Mouse (Mus musculus) MEL (cell line): ENCODE data around the gene Csmd2. TPM values are rescaled to one million over a fixed set of nuclear protein-coding genes. Genes with fewer than 3 reads are reported as not detected.
"Not testable (repeated sequence)": the region's sequence is repeated elsewhere in the genome, so short reads cannot be mapped to it uniquely, and the experiment has no call there.

ENCODE experiments used
- DNase-seq: peaks from one replicate; pipeline ENCODE4 v3.0.0; 2011; ENCODE audit warnings: low read depth, low spot score
- H3K27ac ChIP-seq: 2 replicates; pipeline ENCODE4 v1.5.1; 2012; ENCODE audit warnings: low read depth, mild to moderate bottlenecking, control low read depth, low read length, moderate library complexity; ENCODE audit not compliant: control insufficient read depth
- H3K27me3 ChIP-seq, 2 experiments: fragments of 150-350 bp in 1 of 2; sonication (generic) in 1 of 2; 2 replicates each; pipeline ENCODE4 v1.6.1; 2012; ENCODE audit warnings: low read length in 2 of 2, mild to moderate bottlenecking in 2 of 2, improper control_type of control experiment in 1 of 2, moderate library complexity in 1 of 2; ENCODE audit not compliant: insufficient read depth in 2 of 2, control insufficient read depth in 1 of 2
- H3K36me3 ChIP-seq, 2 experiments: 2 replicates each; pipeline ENCODE4 v1.6.1; 2012 to 2014; ENCODE audit warnings: low read length in 2 of 2, improper control_type of control experiment in 1 of 2, inconsistent platforms in 1 of 2, mild to moderate bottlenecking in 1 of 2; ENCODE audit not compliant: insufficient read depth in 2 of 2, control insufficient read depth in 1 of 2
- H3K4me1 ChIP-seq, 2 experiments: fragments of 150-350 bp in 1 of 2; sonication (generic) in 1 of 2; 2 replicates each; pipeline ENCODE4 v1.6.1; 2012; ENCODE audit warnings: low read length in 2 of 2, improper control_type of control experiment in 1 of 2, mild to moderate bottlenecking in 1 of 2; ENCODE audit not compliant: insufficient read depth in 2 of 2, control insufficient read depth in 1 of 2
- H3K4me3 ChIP-seq, 2 experiments: fragments of 150-350 bp in 1 of 2; sonication (generic) in 1 of 2; 2 replicates each; pipeline ENCODE4 v1.5.1; 2012; ENCODE audit warnings: low read depth in 2 of 2, low read length in 2 of 2, mild to moderate bottlenecking in 2 of 2, moderate library complexity in 2 of 2, control low read depth in 1 of 2, improper control_type of control experiment in 1 of 2; ENCODE audit not compliant: control insufficient read depth in 1 of 2, insufficient read depth in 1 of 2
- H3K79me2 ChIP-seq: 2 replicates; pipeline ENCODE4 v1.6.1; 2012; ENCODE audit warnings: mild to moderate bottlenecking, low read length, moderate library complexity; ENCODE audit not compliant: control insufficient read depth, poor library complexity, insufficient read depth
- H3K9ac ChIP-seq: 2 replicates; pipeline ENCODE4 v1.6.1; 2012; ENCODE audit warnings: low read depth, mild to moderate bottlenecking, control low read depth, low read length, moderate library complexity; ENCODE audit not compliant: control insufficient read depth, poor library complexity, severe bottlenecking
- H3K9me3 ChIP-seq: fragments of 150-350 bp; sonication (generic); replicated peaks from 2 replicates; pipeline ENCODE4 v1.6.1; 2012; ENCODE audit warnings: mild to moderate bottlenecking, low read length, improper control_type of control experiment, moderate library complexity; ENCODE audit not compliant: insufficient read depth
- BHLHE40 ChIP-seq: IDR thresholded peaks from 2 replicates; pipeline ENCODE4 v1.6.1; 2012; ENCODE audit warnings: low read depth, mild to moderate bottlenecking, inconsistent platforms, low read length, improper control_type of control experiment, borderline replicate concordance
- CHD2 ChIP-seq: IDR thresholded peaks from 2 replicates; pipeline ENCODE4 v1.6.1; 2011; ENCODE audit warnings: low read length, improper control_type of control experiment
- CTCF ChIP-seq, 3 experiments: IDR thresholded peaks in 2 of 3; conservative IDR thresholded peaks in 1 of 3; 2 replicates each; pipeline ENCODE4 v1.5.1; 2011 to 2012; ENCODE audit warnings: low read length in 3 of 3, low read depth in 2 of 3, mild to moderate bottlenecking in 2 of 3, improper control_type of control experiment in 1 of 3, inconsistent platforms in 1 of 3, mixed read lengths in 1 of 3, moderate library complexity in 1 of 3; ENCODE audit not compliant: control insufficient read depth in 1 of 3, insufficient read depth in 1 of 3, poor library complexity in 1 of 3, severe bottlenecking in 1 of 3
- EP300 ChIP-seq, 2 experiments: IDR thresholded peaks; 2 replicates each; pipeline ENCODE4 v1.6.1; 2011; ENCODE audit warnings: improper control_type of control experiment in 2 of 2, low read length in 2 of 2, low read depth in 1 of 2, mild to moderate bottlenecking in 1 of 2
- ETS1 ChIP-seq: IDR thresholded peaks from 2 replicates; pipeline ENCODE4 v1.6.1; 2012; ENCODE audit warnings: low read depth, mild to moderate bottlenecking, inconsistent platforms, low read length, improper control_type of control experiment, moderate library complexity
- MAFK ChIP-seq: IDR thresholded peaks from 2 replicates; pipeline ENCODE4 v1.6.1; 2011; ENCODE audit warnings: low read depth, mild to moderate bottlenecking, low read length, improper control_type of control experiment, borderline replicate concordance
- MAZ ChIP-seq: IDR thresholded peaks from 2 replicates; pipeline ENCODE4 v1.6.1; 2012; ENCODE audit warnings: low read depth, mild to moderate bottlenecking, inconsistent platforms, low read length, improper control_type of control experiment
- MEF2A ChIP-seq: IDR thresholded peaks from 2 replicates; pipeline ENCODE4 v1.6.1; 2014; ENCODE audit warnings: low read depth, mild to moderate bottlenecking, inconsistent platforms, low read length, improper control_type of control experiment; ENCODE audit not compliant: poor library complexity, insufficient replicate concordance, severe bottlenecking; ENCODE audit errors: extremely low read depth
- MXI1 ChIP-seq: IDR thresholded peaks from 2 replicates; pipeline ENCODE4 v1.6.1; 2011; ENCODE audit warnings: mild to moderate bottlenecking, low read depth, low read length, improper control_type of control experiment
- MYC ChIP-seq: IDR thresholded peaks from 2 replicates; pipeline ENCODE4 v1.6.1; 2011; ENCODE audit warnings: low read depth, mild to moderate bottlenecking, low read length, improper control_type of control experiment, moderate library complexity
- NRF1 ChIP-seq: IDR thresholded peaks from 2 replicates; pipeline ENCODE4 v1.6.1; 2014; ENCODE audit warnings: low read depth, mild to moderate bottlenecking, inconsistent platforms, low read length, improper control_type of control experiment, moderate library complexity; ENCODE audit not compliant: poor library complexity, insufficient read depth, severe bottlenecking
- RCOR1 ChIP-seq: IDR thresholded peaks from 2 replicates; pipeline ENCODE4 v1.6.1; 2012; ENCODE audit warnings: low read depth, mild to moderate bottlenecking, inconsistent platforms, low read length, improper control_type of control experiment
- SMC3 ChIP-seq: IDR thresholded peaks from 2 replicates; pipeline ENCODE4 v1.6.1; 2011; ENCODE audit warnings: low read depth, low read length, improper control_type of control experiment
- TCF12 ChIP-seq: IDR thresholded peaks from 2 replicates; pipeline ENCODE4 v1.6.1; 2014; ENCODE audit warnings: low read depth, mild to moderate bottlenecking, inconsistent platforms, low read length, improper control_type of control experiment, moderate library complexity
- UBTF ChIP-seq: IDR thresholded peaks from 2 replicates; pipeline ENCODE4 v1.6.1; 2012; ENCODE audit warnings: low read depth, mild to moderate bottlenecking, inconsistent platforms, low read length, improper control_type of control experiment, moderate library complexity, borderline replicate concordance; ENCODE audit not compliant: insufficient read depth
- ZC3H11A ChIP-seq: IDR thresholded peaks from 2 replicates; pipeline ENCODE4 v1.6.1; 2012; ENCODE audit warnings: low read depth, mild to moderate bottlenecking, inconsistent platforms, low read length, improper control_type of control experiment
- ZKSCAN1 ChIP-seq: IDR thresholded peaks from 2 replicates; pipeline ENCODE4 v1.6.1; 2012; ENCODE audit warnings: low read depth, mild to moderate bottlenecking, inconsistent platforms, low read length, improper control_type of control experiment, moderate library complexity
- ZMIZ1 ChIP-seq: IDR thresholded peaks from 2 replicates; pipeline ENCODE4 v1.6.1; 2012; ENCODE audit warnings: low read depth, mild to moderate bottlenecking, inconsistent platforms, low read length, improper control_type of control experiment, moderate library complexity
- ZNF384 ChIP-seq: IDR thresholded peaks from 2 replicates; pipeline ENCODE4 v1.6.1; 2012; ENCODE audit warnings: low read depth, mild to moderate bottlenecking, inconsistent platforms, low read length, improper control_type of control experiment
- polyA plus RNA-seq, 2 experiments: library from polyadenylated mRNA; stranded (reverse) in 1 of 2; unstranded in 1 of 2; fragments of >175 nt in 1 of 2; fragments of >200 nt in 1 of 2; gene quantifications; 2 replicates each; pipeline versions ENCODE4 v1.2.1 to v1.2.4; 2012; ENCODE audit warnings: low replicate concordance in 2 of 2, low read depth in 1 of 2; ENCODE audit not compliant: insufficient read length in 2 of 2, insufficient read depth in 1 of 2, missing spikeins in 1 of 2
- total RNA-seq: library from RNA; depleted of rRNA; stranded (reverse); fragments of 300-350 nt; gene quantifications from 2 replicates; pipeline ENCODE4 v1.2.3, GENCODE M21; 2012

Gene Csmd2
- total and polyA plus RNA-seq, 3 experiments = not detected

GRCm38 (mm10) chr4:128061274-128061673, 73.6 kb downstream of the Csmd2 start:
- not testable (repeated sequence) for H3K9me3 ChIP-seq, H3K36me3 ChIP-seq, DNase-seq, H3K27ac ChIP-seq, H3K27me3 ChIP-seq, H3K9ac ChIP-seq, H3K4me3 ChIP-seq, H3K4me1 ChIP-seq, H3K79me2 ChIP-seq

- TF ChIP-seq EP300 (IDR thresholded peaks at IDR 0.05; ENCODE audit: low read depth in 1 of 2, low read length in 2 of 2) (no peak), UBTF (no peak), RCOR1 (no peak), BHLHE40 (no peak), MAZ (no peak), CHD2 (no peak), ZC3H11A (no peak), MXI1 (no peak), ZKSCAN1 (no peak), ZNF384 (no peak), ETS1 (no peak), NRF1 (no peak), MYC (no peak), ZMIZ1 (no peak)
- TF ChIP-seq, all 39 proteins: peak for 0
- no peak overlapping the region for H3K27ac ChIP-seq
- no peaks in the 10 kb centered on the region for H3K79me2 ChIP-seq
- H3K9ac ChIP-seq = no peak overlapping the region
- no peaks in the 10 kb centered on the region for H3K4me1 ChIP-seq
- H3K4me3 ChIP-seq = no peak overlapping the region
- no peaks in the 10 kb centered on the region for H3K27me3 ChIP-seq
- DNase-seq = no peak
- no peaks in the 10 kb centered on the region for H3K36me3 ChIP-seq
- no peaks in the 10 kb centered on the region for H3K9me3 ChIP-seq
Observed at GRCm38 (mm10) chr4:128067189-128067588, 79.5 kb downstream of the Csmd2 start.

GRCm38 (mm10) chr4:128084466-128084865, 96.8 kb downstream of the Csmd2 start:
- Histone ChIP-seq H3K4me1 (no peaks in the 10 kb centered on the region), H3K36me3 (no peaks in the 10 kb centered on the region), H3K79me2 (no peaks in the 10 kb centered on the region), H3K27me3 (no peaks in the 10 kb centered on the region), H3K27ac (no peak overlapping the region), H3K9me3 (no peaks in the 10 kb centered on the region), H3K4me3 (no peak overlapping the region), H3K9ac (no peak overlapping the region)
- no peak for DNase-seq
- TF ChIP-seq MEF2A (no peak), TCF12 (no peak), SMC3 (no peak), EP300 (IDR thresholded peaks at IDR 0.05; ENCODE audit: low read depth in 1 of 2, low read length in 2 of 2) (no peak), MAFK (no peak), CTCF (IDR thresholded peaks at IDR 0.05 in 2 of 3, conservative IDR thresholded peaks at IDR 0.05 in 1 of 3; ENCODE audit: control insufficient read depth in 1 of 3, insufficient read depth in 1 of 3, low read depth in 2 of 3, low read length in 3 of 3, poor library complexity in 1 of 3, severe bottlenecking in 1 of 3) (no peak)
